Mouse (Mus musculus) heart, embryonic 10.5 days (tissue): ENCODE results near the gene Gosr1. TPM values are rescaled to one million over a fixed set of nuclear protein-coding genes. Genes with fewer than 3 reads are reported as not detected.

Source experiments
- DNase-seq: peaks from one replicate; pipeline ENCODE4 v3.0.0-alpha.2; 2017; ENCODE audit warnings: low spot score
- H3K27ac ChIP-seq: fragments of 300-500 bp; sonication (generic); 2 replicates; pipeline ENCODE4 v1.5.1; 2016; ENCODE audit warnings: mild to moderate bottlenecking
- H3K27me3 ChIP-seq: fragments of 300-500 bp; sonication (generic); 2 replicates; pipeline ENCODE4 v1.6.1; 2016; ENCODE audit warnings: mild to moderate bottlenecking; ENCODE audit not compliant: poor library complexity, insufficient read depth, severe bottlenecking
- H3K36me3 ChIP-seq: fragments of 300-500 bp; sonication (generic); 2 replicates; pipeline ENCODE4 v1.6.1; 2016; ENCODE audit warnings: mild to moderate bottlenecking, moderate library complexity
- H3K4me1 ChIP-seq: fragments of 300-500 bp; sonication (generic); 2 replicates; pipeline ENCODE4 v1.6.1; 2016; ENCODE audit warnings: mild to moderate bottlenecking
- H3K4me3 ChIP-seq: fragments of 300-500 bp; sonication (generic); 2 replicates; pipeline ENCODE4 v1.5.1; 2016; ENCODE audit warnings: mild to moderate bottlenecking, moderate library complexity
- H3K9me3 ChIP-seq: fragments of 300-500 bp; sonication (generic); 2 replicates; pipeline ENCODE4 v1.6.1; 2016; ENCODE audit warnings: mild to moderate bottlenecking, moderate library complexity
- WGBS: fragments of 180-500 bp; shearing (Covaris S2); methylation state at CpG from one replicate; pipeline ENCODE4 v1.1.7; 2016; 5-methylcytosine and 5-hydroxymethylcytosine counted together
- polyA plus RNA-seq: library from polyadenylated mRNA; unstranded; fragments of >200 nt; fragmentation: Nextera tagmentation; extraction: Ambion mirVana; gene quantifications from 2 replicates; pipeline ENCODE4 v1.2.1, GENCODE M21; 2016

Gosr1 gene
- polyA plus RNA-seq, 1 experiment from 2014 or later, result 20.9 TPM

- Histone ChIP-seq H3K27me3 (no peaks in the 10 kb centered on the region), H3K36me3 (no peaks in the 10 kb centered on the region), H3K27ac (no peak overlapping the region), H3K9me3 (no peaks in the 10 kb centered on the region), H3K4me3 (no peak overlapping the region), H3K4me1 (peaks cover 6% of the 10 kb centered on the region; the same call in 1 of the 2 replicates)
- 63% methylated on average over 3 of the region's 3 CpGs for WGBS
- no peak for DNase-seq
Observed at GRCm38 (mm10) chr11:76773811-76774210, 10.4 kb upstream of the Gosr1 start.

- WGBS, result 82% methylated on average over 5 of the region's 5 CpGs
- no peak overlapping the region for H3K27ac ChIP-seq
- no peak overlapping the region for H3K4me3 ChIP-seq
- DNase-seq, result no peak
- H3K27me3 ChIP-seq, result no peaks in the 10 kb centered on the region
- peaks cover 6% of the 10 kb centered on the region; the same call in 1 of the 2 replicates for H3K4me1 ChIP-seq
- H3K36me3 ChIP-seq, result no peaks in the 10 kb centered on the region
- no peaks in the 10 kb centered on the region for H3K9me3 ChIP-seq
Observed at GRCm38 (mm10) chr11:76770566-76770965, 7.2 kb upstream of the Gosr1 start.

- H3K9me3 ChIP-seq, result no peaks in the 10 kb centered on the region
- H3K4me1 ChIP-seq, result no peaks in the 10 kb centered on the region
- no peaks in the 10 kb centered on the region for H3K27me3 ChIP-seq
- no peak for DNase-seq
- H3K36me3 ChIP-seq, result peaks cover 24% of the 10 kb centered on the region
- 12% methylated on average over 4 of the region's 4 CpGs for WGBS
- H3K4me3 ChIP-seq, result peak overlapping the region; percentile 95
- peak overlapping the region; percentile 97 for H3K27ac ChIP-seq
Observed at GRCm38 (mm10) chr11:76763741-76764122, 353 bp upstream of the Gosr1 start.

- DNase-seq, result no peak
- no peak overlapping the region for H3K27ac ChIP-seq
- H3K4me1 ChIP-seq, result no peaks in the 10 kb centered on the region
- 92% methylated on average over 3 of the region's 3 CpGs for WGBS
- H3K36me3 ChIP-seq, result peaks cover 91% of the 10 kb centered on the region
- no peaks in the 10 kb centered on the region for H3K9me3 ChIP-seq
- no peak overlapping the region for H3K4me3 ChIP-seq
- no peaks in the 10 kb centered on the region for H3K27me3 ChIP-seq
Observed at GRCm38 (mm10) chr11:76752276-76752675, 11.1 kb downstream of the Gosr1 start.

GRCm38 (mm10) chr11:76748819-76749218, 14.6 kb downstream of the Gosr1 start:
- Histone ChIP-seq H3K36me3 (peaks cover 86% of the 10 kb centered on the region), H3K27ac (no peak overlapping the region), H3K4me3 (no peak overlapping the region), H3K9me3 (no peaks in the 10 kb centered on the region), H3K4me1 (no peaks in the 10 kb centered on the region), H3K27me3 (no peaks in the 10 kb centered on the region)
- no peak for DNase-seq
- 90% methylated on average over 9 of the region's 9 CpGs for WGBS

- DNase-seq, result no peak
- H3K4me1 ChIP-seq, result no peaks in the 10 kb centered on the region
- WGBS, result 97% methylated on average over 1 of the region's 1 CpGs
- H3K4me3 ChIP-seq, result no peak overlapping the region
- H3K9me3 ChIP-seq, result no peaks in the 10 kb centered on the region
- peaks cover 83% of the 10 kb centered on the region for H3K36me3 ChIP-seq
- H3K27me3 ChIP-seq, result no peaks in the 10 kb centered on the region
- no peak overlapping the region for H3K27ac ChIP-seq
Observed at GRCm38 (mm10) chr11:76745921-76746320, 17.5 kb downstream of the Gosr1 start.

GRCm38 (mm10) chr11:76744550-76744949, 18.8 kb downstream of the Gosr1 start:
- WGBS, result 74% methylated on average over 7 of the region's 7 CpGs
- Histone ChIP-seq H3K4me1 (no peaks in the 10 kb centered on the region), H3K27me3 (no peaks in the 10 kb centered on the region), H3K36me3 (peaks cover 75% of the 10 kb centered on the region), H3K4me3 (no peak overlapping the region), H3K27ac (no peak overlapping the region), H3K9me3 (no peaks in the 10 kb centered on the region)
- DNase-seq, result no peak

GRCm38 (mm10) chr11:76742511-76742910, 20.9 kb downstream of the Gosr1 start:
- no peak for DNase-seq
- Histone ChIP-seq H3K4me3 (no peak overlapping the region), H3K27me3 (no peaks in the 10 kb centered on the region), H3K4me1 (no peaks in the 10 kb centered on the region), H3K27ac (no peak overlapping the region), H3K36me3 (peaks cover 58% of the 10 kb centered on the region), H3K9me3 (no peaks in the 10 kb centered on the region)
- 95% methylated on average over 7 of the region's 7 CpGs for WGBS

- no peak overlapping the region for H3K27ac ChIP-seq
- no peaks in the 10 kb centered on the region; the same call in 1 of the 2 replicates for H3K4me1 ChIP-seq
- DNase-seq, result no peak
- H3K27me3 ChIP-seq, result no peaks in the 10 kb centered on the region
- H3K4me3 ChIP-seq, result no peak overlapping the region
- 70% methylated on average over 6 of the region's 6 CpGs for WGBS
- peaks cover 66% of the 10 kb centered on the region for H3K36me3 ChIP-seq
- no peaks in the 10 kb centered on the region for H3K9me3 ChIP-seq
Observed at GRCm38 (mm10) chr11:76739125-76739524, 24.3 kb downstream of the Gosr1 start.

- 65% methylated on average over 4 of the region's 4 CpGs for WGBS
- Histone ChIP-seq H3K4me3 (no peak overlapping the region), H3K4me1 (no peaks in the 10 kb centered on the region; the same call in 1 of the 2 replicates), H3K36me3 (peaks cover 65% of the 10 kb centered on the region), H3K27me3 (no peaks in the 10 kb centered on the region), H3K27ac (no peak overlapping the region), H3K9me3 (no peaks in the 10 kb centered on the region)
- no peak for DNase-seq
Observed at GRCm38 (mm10) chr11:76735753-76736324, 27.5 kb downstream of the Gosr1 start.

GRCm38 (mm10) chr11:76734560-76734959, 28.8 kb downstream of the Gosr1 start:
- H3K4me3 ChIP-seq, result no peak overlapping the region
- no peaks in the 10 kb centered on the region for H3K9me3 ChIP-seq
- no peaks in the 10 kb centered on the region; the same call in 1 of the 2 replicates for H3K4me1 ChIP-seq
- H3K27me3 ChIP-seq, result no peaks in the 10 kb centered on the region
- no peak for DNase-seq
- H3K36me3 ChIP-seq, result peaks cover 71% of the 10 kb centered on the region
- 70% methylated on average over 3 of the region's 3 CpGs for WGBS
- H3K27ac ChIP-seq, result no peak overlapping the region

GRCm38 (mm10) chr11:76730650-76731049, 32.7 kb downstream of the Gosr1 start:
- H3K27me3 ChIP-seq, result no peaks in the 10 kb centered on the region
- no peaks in the 10 kb centered on the region; the same call in 1 of the 2 replicates for H3K4me1 ChIP-seq
- 81% methylated on average over 3 of the region's 3 CpGs for WGBS
- peaks cover 76% of the 10 kb centered on the region for H3K36me3 ChIP-seq
- no peak overlapping the region for H3K27ac ChIP-seq
- no peaks in the 10 kb centered on the region for H3K9me3 ChIP-seq
- no peak overlapping the region for H3K4me3 ChIP-seq
- DNase-seq, result no peak

- Histone ChIP-seq H3K27me3 (no peaks in the 10 kb centered on the region), H3K4me3 (no peak overlapping the region), H3K9me3 (no peaks in the 10 kb centered on the region), H3K36me3 (peaks cover 50% of the 10 kb centered on the region), H3K4me1 (no peaks in the 10 kb centered on the region), H3K27ac (no peak overlapping the region)
- DNase-seq, result no peak
- WGBS, result 92% methylated on average over 11 of the region's 11 CpGs
Observed at GRCm38 (mm10) chr11:76728093-76728492, 35.3 kb downstream of the Gosr1 start.

GRCm38 (mm10) chr11:76723911-76724310, 39.5 kb downstream of the Gosr1 start:
- Histone ChIP-seq H3K4me3 (no peak overlapping the region), H3K27ac (no peak overlapping the region), H3K27me3 (no peaks in the 10 kb centered on the region), H3K4me1 (no peaks in the 10 kb centered on the region), H3K36me3 (peaks cover 15% of the 10 kb centered on the region), H3K9me3 (no peaks in the 10 kb centered on the region)
- WGBS, result 79% methylated on average over 8 of the region's 8 CpGs
- no peak for DNase-seq
